Mouse (Mus musculus) megakaryocyte, embryonic 14.5 days (primary cell): ENCODE data around the gene Erlin1.

Source experiments
- FLI1 ChIP-seq: IDR thresholded peaks from 2 replicates; pipeline ENCODE4 v1.6.1; 2012; ENCODE audit warnings: low read length, inconsistent platforms, mixed read lengths
- GATA1 ChIP-seq: IDR thresholded peaks from 3 replicates; pipeline ENCODE4 v1.6.1; 2012; ENCODE audit warnings: mixed read lengths, low read length, inconsistent platforms, borderline replicate concordance

- TF ChIP-seq GATA1 (no peak), FLI1 (no peak)
Observed at GRCm38 (mm10) chr19:44028972-44029371, 40.6 kb downstream of the Erlin1 start, which contains the start of gene Cyp2c23.
